Comparison of ENCODE assay signal across 10 mouse cellular contexts in genomic region chr12:39957931-39958671, GRCm38 (mm10).
DNase-seq lines count a peak whose midpoint lies in the region; ATAC-seq and TF ChIP-seq lines count a peak whose summit lies in the region.
"Had no signal": no experiment of that assay in that cellular context is flagged by ENCODE, and none has a peak within 500 bp of the region (broad histone marks: within the 10 kb centered on the region; RNA-seq: fewer than 3 reads in every experiment).

No protein-coding gene starts in this region.

- H3K9me3 ChIP-seq in heart, embryonic 15.5 days (replicated peaks) = no peaks in the 10 kb centered on the region
- H3K9me3 ChIP-seq in forebrain, embryonic 15.5 days = no peaks in the 10 kb centered on the region
- H3K9me3 ChIP-seq: embryonic facial prominence, embryonic 15.5 days had no signal

- H3K36me3 ChIP-seq in heart, embryonic 15.5 days = no peaks in the 10 kb centered on the region
- no peaks in the 10 kb centered on the region for H3K36me3 ChIP-seq in forebrain, embryonic 15.5 days
- H3K36me3 ChIP-seq in thymus, adult 2 months (ENCODE audit: control insufficient read depth, insufficient read depth, low read length) = no peaks in the 10 kb centered on the region
- H3K36me3 ChIP-seq: embryonic facial prominence, embryonic 15.5 days; limb, embryonic 12.5 days had no signal

- no peak for DNase-seq in heart, postnatal 25 days (ENCODE audit: low spot score)
- peak; percentile 14 for DNase-seq in adrenal gland, adult 8-10 months
- DNase-seq in layer of hippocampus, adult 9-10 months (ENCODE audit: low spot score) = peak; percentile 22
- no peak for DNase-seq in thymus, adult 2 months
- no peak for DNase-seq in spleen, postnatal 36 days (ENCODE audit: low spot score in 2 of 2)

- no peak for TF ChIP-seq POLR2A in thymus, adult 2 months (IDR thresholded peaks at IDR 0.05; ENCODE audit: control insufficient read depth, extremely low read depth, insufficient read depth, low read length, poor library complexity)

- H3K27ac ChIP-seq in heart, embryonic 15.5 days = no peak overlapping the region
- peak overlapping the region; percentile 32 for H3K27ac ChIP-seq in forebrain, embryonic 15.5 days (replicated peaks)
- no peak overlapping the region for H3K27ac ChIP-seq in thymus, adult 2 months (ENCODE audit: control insufficient read depth, insufficient read depth, low read length)
- H3K27ac ChIP-seq: embryonic facial prominence, embryonic 15.5 days; limb, embryonic 12.5 days had no signal

- intact Hi-C loops in heart, postnatal 25 days (cut with DNase I) = no loop called here

- H3K4me3 ChIP-seq in heart, embryonic 15.5 days = no peak overlapping the region
- H3K4me3 ChIP-seq in forebrain, embryonic 15.5 days = no peak overlapping the region
- no peak overlapping the region for H3K4me3 ChIP-seq in thymus, adult 2 months (ENCODE audit: control insufficient read depth, insufficient read depth, low read length)
- H3K4me3 ChIP-seq: embryonic facial prominence, embryonic 15.5 days; limb, embryonic 12.5 days had no signal

- 64% methylated on average over 8 of the region's 8 CpGs for WGBS in heart, embryonic 15.5 days
- 12% methylated on average over 8 of the region's 8 CpGs for WGBS in forebrain, embryonic 15.5 days
- 94% methylated on average over 8 of the region's 8 CpGs for WGBS in thymus, adult 2 months

- no peaks in the 10 kb centered on the region for H3K27me3 ChIP-seq in heart, embryonic 15.5 days
- no peaks in the 10 kb centered on the region for H3K27me3 ChIP-seq in forebrain, embryonic 15.5 days
- no peaks in the 10 kb centered on the region for H3K27me3 ChIP-seq in thymus, adult 2 months (ENCODE audit: control insufficient read depth, insufficient read depth, low read length)
- H3K27me3 ChIP-seq: embryonic facial prominence, embryonic 15.5 days; limb, embryonic 12.5 days had no signal

- no peak overlapping the region for H3K4me2 ChIP-seq in heart, embryonic 15.5 days
- no peak overlapping the region for H3K4me2 ChIP-seq in forebrain, embryonic 15.5 days (replicated peaks)
- H3K4me2 ChIP-seq: embryonic facial prominence, embryonic 15.5 days; limb, embryonic 12.5 days had no signal

- no peak overlapping the region for H3K9ac ChIP-seq in heart, embryonic 15.5 days
- no peak overlapping the region for H3K9ac ChIP-seq in forebrain, embryonic 15.5 days (replicated peaks)
- H3K9ac ChIP-seq: embryonic facial prominence, embryonic 15.5 days; limb, embryonic 12.5 days had no signal

- TF ChIP-seq CTCF in thymus, adult 2 months (IDR thresholded peaks at IDR 0.05; ENCODE audit: borderline replicate concordance, control insufficient read depth, extremely low read depth, insufficient read depth, low read length, poor library complexity) = no peak

- ATAC-seq in heart, embryonic 15.5 days (replicated peaks; ENCODE audit: insufficient number of reproducible peaks, insufficient read depth, low FRiP score, low read depth) = 0 out of 2 replicates have a peak, but pooled peaks have one; percentile 27
- ATAC-seq in forebrain, embryonic 15.5 days (replicated peaks) = peak; percentile 89
- ATAC-seq in activated CD4-positive, CD25-positive, alpha-beta regulatory T cell, adult 4 months = no peak

- H3K4me1 ChIP-seq in heart, embryonic 15.5 days (replicated peaks) = peaks cover 11% of the 10 kb centered on the region; the same call in 1 of the 2 replicates
- H3K4me1 ChIP-seq in forebrain, embryonic 15.5 days = peaks cover 28% of the 10 kb centered on the region
- H3K4me1 ChIP-seq in thymus, adult 2 months (replicated peaks; ENCODE audit: control insufficient read depth, insufficient read depth, low read length) = no peaks in the 10 kb centered on the region
- H3K4me1 ChIP-seq: embryonic facial prominence, embryonic 15.5 days; limb, embryonic 12.5 days had no signal

Comparison
In these comparisons a context has a peak if more than half of its experiments do, and no peak if none do; other contexts are left out.
1. DNase-seq: peak in adrenal gland, adult 8-10 months (single experiment) and layer of hippocampus, adult 9-10 months (single experiment); none in heart, postnatal 25 days (single experiment), thymus, adult 2 months (single experiment) and spleen, postnatal 36 days (0 of 2).